Mouse (Mus musculus): ENCODE results near the gene Lasp1. TPM values are rescaled to one million over a fixed set of nuclear protein-coding genes. Genes with fewer than 3 reads are reported as not detected.

The Lasp1 gene
- polyA plus RNA-seq, 1 experiment from 2014 or later: 114 TPM

Other genes with a start within 250 kb of the Lasp1 start
- 9.6 and 15.1 TPM in 2 replicates for gene Srcin1, start 222.8 kb upstream of the Lasp1 start, polyA plus RNA-seq (2014; fragmentation: Nextera tagmentation; extraction: Ambion mirVana)
- 1.9 and 2.8 TPM in 2 replicates for gene Epop, start 169.3 kb upstream of the Lasp1 start, polyA plus RNA-seq (2014; fragmentation: Nextera tagmentation; extraction: Ambion mirVana)
- gene Mllt6, start 135.6 kb upstream of the Lasp1 start, polyA plus RNA-seq (2014; fragmentation: Nextera tagmentation; extraction: Ambion mirVana): 6.2 and 9.0 TPM in 2 replicates
- gene Cisd3, start 113.2 kb upstream of the Lasp1 start, polyA plus RNA-seq (2014; fragmentation: Nextera tagmentation; extraction: Ambion mirVana): 17.4 and 21.8 TPM in 2 replicates
- gene Pcgf2, start 98.5 kb upstream of the Lasp1 start, polyA plus RNA-seq (2014; fragmentation: Nextera tagmentation; extraction: Ambion mirVana): 25.5 and 31.2 TPM in 2 replicates
- 456 and 503 TPM in 2 replicates for gene Psmb3, start 95.6 kb upstream of the Lasp1 start, polyA plus RNA-seq (2014; fragmentation: Nextera tagmentation; extraction: Ambion mirVana)
- gene Pip4k2b, start 54.3 kb upstream of the Lasp1 start, polyA plus RNA-seq (2014; fragmentation: Nextera tagmentation; extraction: Ambion mirVana): 4.8 and 7.7 TPM in 2 replicates
- 10.9 and 13.2 TPM in 2 replicates for gene Cwc25, start 32.4 kb upstream of the Lasp1 start, polyA plus RNA-seq (2014; fragmentation: Nextera tagmentation; extraction: Ambion mirVana)
- gene 1700001P01Rik, start 23.1 kb upstream of the Lasp1 start, polyA plus RNA-seq (2014; fragmentation: Nextera tagmentation; extraction: Ambion mirVana): not detected in 2 replicates
- 363 and 413 TPM in 2 replicates for gene Rpl23, start 16.6 kb upstream of the Lasp1 start, polyA plus RNA-seq (2014; fragmentation: Nextera tagmentation; extraction: Ambion mirVana)
- 32.4 and 36.5 TPM in 2 replicates for gene B230217C12Rik, start 41.8 kb downstream of the Lasp1 start, polyA plus RNA-seq (2014; fragmentation: Nextera tagmentation; extraction: Ambion mirVana)
- 0.62 and 0.67 TPM in 2 replicates for gene Fbxo47, start 85.2 kb downstream of the Lasp1 start, polyA plus RNA-seq (2014; fragmentation: Nextera tagmentation; extraction: Ambion mirVana)
- 0.96 and 1.2 TPM in 2 replicates for gene Plxdc1, start 187.4 kb downstream of the Lasp1 start, polyA plus RNA-seq (2014; fragmentation: Nextera tagmentation; extraction: Ambion mirVana)
- gene Arl5c, start 197.2 kb downstream of the Lasp1 start, polyA plus RNA-seq (2014; fragmentation: Nextera tagmentation; extraction: Ambion mirVana): 7.1 and 12.1 TPM in 2 replicates
- 40.6 and 61.2 TPM in 2 replicates for gene Cacnb1, start 224.0 kb downstream of the Lasp1 start, polyA plus RNA-seq (2014; fragmentation: Nextera tagmentation; extraction: Ambion mirVana)
- gene Rpl19, start 227.7 kb downstream of the Lasp1 start, polyA plus RNA-seq (2014; fragmentation: Nextera tagmentation; extraction: Ambion mirVana): 685 and 710 TPM in 2 replicates